Mouse (Mus musculus) kidney, postnatal 4 days (tissue): ENCODE data around the gene Coasy.

Source experiments
- DNase-seq, 2 experiments: peaks; one replicate each; pipeline ENCODE4 v3.0.0; 2021; ENCODE audit warnings: mixed read lengths in 2 of 2

Coasy gene

DNA sequence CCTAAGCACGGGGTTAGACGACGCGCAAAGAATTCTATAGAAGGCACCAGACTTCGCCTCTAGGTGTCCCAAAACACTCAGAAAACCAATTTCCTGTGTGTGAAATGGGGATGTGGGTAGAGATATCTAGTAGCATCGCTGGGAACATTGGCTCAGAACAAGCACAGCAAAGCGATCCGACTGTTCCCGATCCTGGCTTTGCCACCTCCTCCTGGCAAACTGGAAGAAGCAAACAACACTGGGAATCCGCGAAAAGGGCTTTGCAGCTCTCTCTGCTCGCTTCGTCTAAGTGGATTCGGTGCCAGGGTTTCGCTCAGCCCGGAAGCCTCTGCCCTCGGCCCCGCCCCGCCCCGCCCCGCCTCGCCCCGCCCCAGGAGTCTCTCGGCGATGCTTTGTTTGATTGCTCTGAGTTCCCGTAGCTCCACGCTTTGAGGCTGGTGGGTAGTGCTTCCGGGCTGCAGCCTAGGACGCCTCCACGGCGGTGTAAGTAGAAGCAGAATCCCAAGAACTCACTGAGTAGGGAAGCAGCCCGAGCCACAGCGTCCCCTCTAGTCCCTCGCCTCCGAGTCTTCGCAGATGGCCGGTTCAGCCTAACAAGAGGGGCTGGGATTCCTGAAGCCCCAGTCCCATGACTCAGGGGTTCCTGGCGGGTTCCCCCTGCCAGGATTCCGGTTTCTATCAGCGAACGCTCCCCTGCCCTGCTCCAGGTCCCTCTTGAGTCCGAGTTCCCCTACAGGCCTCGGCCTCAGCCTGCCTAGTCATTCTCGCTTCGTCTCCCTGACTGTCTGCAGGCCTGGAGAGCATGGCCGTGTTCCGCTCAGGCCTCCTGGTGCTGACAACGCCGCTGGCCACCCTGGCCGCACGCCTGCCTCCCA, at the start of gene Coasy:
TSS of gene Coasy (plus strand) at position 358 of the 875 bp plus-strand sequence.
- peak; percentile 86 to 92 for DNase-seq

DNA sequence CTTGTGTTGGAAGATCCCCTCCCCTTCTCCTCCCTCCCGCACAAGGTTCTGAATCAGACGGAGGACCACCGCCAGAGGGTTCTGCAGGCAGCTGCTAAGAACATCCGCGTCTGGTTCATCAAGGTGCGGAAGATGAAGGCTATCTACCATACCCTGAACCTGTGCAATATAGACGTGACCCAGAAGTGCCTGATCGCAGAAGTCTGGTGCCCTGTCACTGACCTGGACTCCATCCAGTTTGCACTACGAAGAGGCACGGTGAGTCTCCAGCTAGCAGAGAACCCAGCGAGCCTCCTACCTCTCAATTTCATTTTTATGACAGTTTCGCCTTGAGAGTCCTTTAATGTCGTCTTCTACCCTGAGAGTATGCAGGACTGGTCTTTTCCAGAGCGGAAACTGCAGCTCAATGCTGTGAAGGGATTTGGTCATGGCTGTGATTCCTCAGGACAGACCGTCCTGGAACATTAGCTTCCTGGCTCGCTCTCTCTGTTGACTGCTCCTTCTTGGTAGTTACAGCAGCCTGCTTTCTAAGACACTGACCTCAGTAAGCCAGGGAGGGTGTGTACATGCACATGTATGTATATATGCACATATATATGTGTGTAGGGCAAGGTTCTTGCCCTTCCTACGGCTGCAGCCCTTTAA, 48.4 kb upstream of the Coasy start:
- no peak for DNase-seq

DNA sequence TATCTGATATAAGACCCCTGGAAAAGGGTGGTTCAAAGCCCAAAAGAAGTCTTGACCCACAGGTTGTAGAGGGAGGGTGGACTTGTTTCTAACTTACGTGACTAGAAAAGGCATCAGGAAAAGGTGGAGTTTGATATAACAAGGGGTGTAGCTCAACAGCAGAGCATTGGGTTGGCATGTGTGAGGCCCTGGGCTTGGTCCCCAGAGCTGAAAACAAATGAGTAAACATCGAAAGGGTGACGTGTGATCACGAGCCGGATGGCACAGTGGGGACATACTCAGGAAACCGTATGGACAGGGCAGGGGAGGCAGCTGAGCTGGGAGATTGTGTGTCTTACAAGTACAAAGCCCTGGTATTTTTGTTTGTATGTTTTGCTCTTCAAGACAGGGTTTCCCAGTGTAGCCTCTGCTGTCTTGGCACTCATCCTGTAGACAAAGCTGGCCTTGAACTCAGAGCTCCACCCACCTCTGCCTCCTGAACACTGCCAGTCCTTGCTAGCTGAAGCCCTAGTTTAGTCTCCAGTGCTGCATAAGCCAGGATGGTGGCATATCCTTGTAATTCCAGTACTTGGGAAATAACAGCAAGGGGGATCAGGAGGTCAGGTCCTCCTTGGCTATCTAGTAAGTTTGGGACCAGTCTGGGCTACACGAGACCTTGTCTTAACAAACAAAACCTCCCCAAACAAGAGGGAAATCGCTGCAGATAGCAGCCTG, 47.6 kb upstream of the Coasy start:
- DNase-seq: no peak

DNA sequence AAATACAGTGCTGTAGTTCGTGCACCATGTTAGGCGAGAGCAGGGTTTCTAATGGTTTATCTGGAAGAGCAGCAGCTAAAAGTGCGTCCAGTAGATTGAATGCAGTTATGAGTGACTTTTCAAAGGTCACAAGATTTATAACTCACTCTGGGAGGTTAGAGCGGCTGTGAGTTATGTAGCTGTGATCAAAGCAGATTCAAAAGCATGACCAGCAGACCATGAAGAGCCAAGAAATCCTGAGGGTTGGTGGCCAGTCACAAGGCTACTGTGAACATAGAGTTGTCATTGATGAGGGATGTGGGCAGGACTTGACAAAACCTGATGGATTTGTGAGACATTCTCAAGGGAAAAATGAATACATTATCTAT, 47.1 kb upstream of the Coasy start:
- DNase-seq: no peak

DNA sequence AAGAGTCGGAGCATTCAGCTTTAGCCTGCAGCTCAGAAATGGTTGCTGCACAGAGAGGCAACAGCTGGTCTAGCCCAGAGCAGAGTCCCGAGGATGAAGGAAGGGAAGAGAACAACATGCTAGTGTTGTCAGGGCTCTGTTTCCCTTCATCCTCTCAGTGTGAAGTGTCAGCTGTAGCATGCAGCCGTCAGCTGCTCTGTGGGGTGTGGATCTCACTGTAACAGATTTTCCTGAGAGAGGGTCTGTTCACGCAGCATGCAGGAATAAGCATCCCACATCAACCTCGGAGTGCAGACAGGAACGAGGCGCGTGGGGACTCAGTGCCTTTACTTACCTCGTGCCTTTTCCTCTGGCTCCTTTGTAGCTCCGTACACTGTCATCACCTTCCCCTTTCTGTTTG, 44.6 kb upstream of the Coasy start:
- DNase-seq: no peak

DNA sequence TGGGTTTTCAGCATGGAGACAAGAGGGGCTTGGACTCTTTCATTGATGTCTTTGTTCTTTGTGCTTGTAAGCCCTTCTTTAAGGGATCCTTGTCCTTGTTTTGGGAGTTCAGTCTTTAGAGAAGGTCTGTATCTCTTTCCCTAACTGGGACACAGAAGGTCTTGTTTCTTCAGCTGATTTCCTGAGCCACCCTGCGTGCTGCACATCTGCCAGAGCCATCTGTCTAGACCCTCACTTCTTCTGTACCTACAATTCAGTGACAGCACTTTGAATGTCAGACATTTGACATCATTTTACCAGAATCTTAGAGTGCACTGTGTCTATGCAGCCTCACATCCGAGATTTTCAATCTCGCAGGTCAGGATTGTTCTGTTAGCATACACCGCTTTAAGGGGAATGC, 36.5 kb upstream of the Coasy start:
- no peak for DNase-seq

DNA sequence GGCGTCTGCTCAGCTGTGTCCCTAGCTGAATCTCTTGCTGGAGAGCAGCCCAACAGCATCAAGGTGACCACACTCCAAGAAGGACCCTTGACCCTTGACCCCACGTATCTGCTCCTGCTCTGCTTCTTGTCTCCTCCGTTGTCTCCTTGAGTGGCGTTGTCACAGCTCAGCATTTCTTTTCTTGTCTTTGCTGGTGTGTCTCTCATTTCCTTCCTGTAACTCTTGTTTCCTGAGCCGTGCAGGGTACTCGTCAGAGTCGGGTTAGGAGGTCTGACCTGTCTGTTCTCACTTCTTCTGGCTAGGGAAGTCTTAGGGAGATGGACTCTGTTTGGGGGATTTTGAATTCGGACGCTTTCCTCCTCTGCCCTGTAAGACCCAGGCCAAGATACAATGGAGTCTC, 35.9 kb upstream of the Coasy start:
- DNase-seq: no peak

DNA sequence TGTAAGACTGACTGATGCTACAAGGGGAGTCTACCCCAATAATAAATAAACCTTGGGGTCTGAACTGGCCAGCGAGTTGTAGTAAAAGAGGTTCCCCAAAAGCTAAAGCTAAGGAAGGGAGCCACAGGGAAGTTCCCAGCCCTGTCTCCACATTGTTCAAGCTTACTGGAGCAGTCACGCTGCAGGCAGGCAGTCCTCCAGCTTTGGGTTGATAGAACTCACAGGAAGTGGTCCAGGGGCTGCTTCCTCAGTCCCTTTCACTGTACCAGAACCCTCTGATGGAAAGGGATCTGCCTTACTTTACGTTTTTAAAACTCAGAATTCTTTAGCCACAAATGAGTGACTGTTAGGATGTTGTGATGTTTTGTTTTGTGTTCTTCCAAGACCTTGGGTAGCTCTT, 34.9 kb upstream of the Coasy start:
- DNase-seq: no peak

DNA sequence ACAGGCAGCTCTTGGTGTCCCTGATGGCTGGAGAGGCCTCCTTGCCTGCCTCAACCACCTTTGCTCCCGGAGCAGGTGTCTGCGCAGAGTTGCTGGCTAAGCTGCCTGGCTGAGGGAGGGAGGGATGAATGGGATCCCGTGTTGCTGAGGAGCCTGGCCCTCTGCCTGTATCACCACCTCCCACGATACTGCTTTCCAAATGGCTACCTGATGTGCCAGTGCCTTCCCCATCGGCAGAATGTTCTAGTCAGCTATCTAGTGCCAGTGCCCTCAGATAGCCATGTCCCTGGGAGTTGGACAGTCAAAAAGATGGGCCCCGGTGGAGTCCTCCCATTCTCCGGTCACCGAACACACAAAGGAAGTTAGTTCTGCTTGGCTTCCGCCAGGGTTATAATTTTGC, 32.0 kb upstream of the Coasy start:
- no peak for DNase-seq

DNA sequence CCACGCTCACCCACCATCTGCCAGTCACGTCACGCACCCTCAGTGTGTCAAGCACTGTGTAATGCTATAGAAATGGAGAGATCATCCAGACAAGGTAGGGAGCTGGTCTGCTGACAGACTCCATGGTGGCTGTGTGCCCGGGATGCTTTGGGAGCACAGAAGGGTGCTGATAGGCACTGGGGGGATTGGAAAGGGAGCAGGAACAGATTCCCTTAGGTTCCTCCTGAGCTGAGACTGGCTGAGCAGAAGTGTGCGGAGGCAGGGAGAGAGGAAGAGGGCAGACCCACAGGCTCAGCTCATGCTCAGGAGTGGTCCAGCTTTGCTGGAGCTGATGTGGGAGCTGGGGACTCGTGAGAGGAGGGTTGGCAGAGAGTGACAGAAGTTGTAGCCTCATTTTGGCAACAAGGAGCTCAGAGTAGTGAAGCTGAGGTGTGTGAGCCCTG, 31.3 kb upstream of the Coasy start:
- DNase-seq: no peak

DNA sequence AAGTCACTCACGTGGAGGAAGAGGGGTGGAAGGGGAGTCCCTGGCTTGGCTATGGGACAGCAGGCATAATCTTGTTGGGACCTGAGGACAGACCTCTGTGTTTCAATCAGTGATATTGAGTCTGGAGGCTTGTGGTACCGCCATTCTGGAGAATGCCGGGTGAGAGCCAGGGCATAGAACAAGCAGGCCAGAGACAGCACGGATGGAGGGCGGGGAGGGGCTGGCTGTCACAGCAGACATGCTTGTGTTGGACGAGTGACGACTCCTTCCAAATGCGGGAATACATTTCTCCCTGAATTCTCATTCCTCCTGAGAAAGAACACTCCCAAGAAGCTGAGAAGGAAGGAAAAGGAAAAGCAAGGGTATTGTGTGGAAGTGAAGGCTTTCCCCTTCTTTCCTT, 30.7 kb upstream of the Coasy start:
- no peak for DNase-seq

DNA sequence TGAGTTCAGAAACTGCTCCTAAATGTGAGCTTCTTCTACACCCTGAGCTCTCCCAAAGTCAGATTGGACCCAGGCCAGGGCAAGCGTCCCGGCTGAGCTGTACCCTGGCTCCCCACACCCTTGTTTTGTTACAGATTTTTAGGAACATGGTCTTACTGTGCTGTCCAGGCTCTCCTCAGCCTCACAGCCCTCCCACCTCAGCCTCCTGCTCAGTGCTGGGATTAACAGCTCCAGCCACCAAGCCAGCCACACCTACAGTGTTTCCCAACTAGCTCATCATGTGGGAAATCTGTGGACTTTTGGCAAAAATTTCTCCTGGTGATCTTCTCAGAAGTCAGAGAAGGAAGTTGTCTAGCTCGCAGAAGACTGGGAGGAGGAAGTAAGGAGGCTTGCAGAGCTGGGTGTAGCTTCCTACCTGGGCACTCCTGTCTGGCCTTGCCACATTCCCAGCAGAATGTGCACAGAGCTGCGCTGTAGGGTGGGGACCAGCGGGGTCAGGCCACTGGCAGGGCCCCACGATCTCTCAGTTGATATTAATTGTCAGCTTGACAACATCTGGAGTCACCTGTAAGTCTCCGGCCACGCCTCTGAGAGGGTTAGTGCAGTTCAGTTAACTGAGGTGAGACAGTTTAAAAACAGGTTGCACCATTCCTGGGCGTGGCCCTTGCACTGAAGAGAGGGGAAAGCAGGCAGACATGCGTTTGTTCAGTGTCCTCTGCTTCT, 29.5 kb upstream of the Coasy start:
- DNase-seq: no peak

DNA sequence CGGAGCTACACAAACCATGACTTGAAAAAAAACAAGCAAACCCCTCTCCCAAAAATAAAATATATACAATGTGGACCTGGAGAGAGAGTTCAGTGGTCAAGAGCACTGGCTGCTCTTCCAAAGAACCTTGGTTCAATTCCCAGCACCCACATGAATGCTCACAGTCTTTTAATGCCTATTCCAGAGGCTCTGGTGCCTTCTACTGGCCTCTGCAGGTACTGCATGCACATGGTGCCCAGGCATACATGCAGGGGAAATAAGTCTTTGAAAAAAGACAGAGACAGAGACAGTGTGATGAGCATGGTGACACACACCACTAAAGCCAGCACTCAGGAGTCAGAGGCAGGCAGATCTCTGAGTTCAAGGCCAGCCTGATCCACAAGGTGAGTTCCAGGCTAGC, 28.4 kb upstream of the Coasy start:
- DNase-seq: no peak

DNA sequence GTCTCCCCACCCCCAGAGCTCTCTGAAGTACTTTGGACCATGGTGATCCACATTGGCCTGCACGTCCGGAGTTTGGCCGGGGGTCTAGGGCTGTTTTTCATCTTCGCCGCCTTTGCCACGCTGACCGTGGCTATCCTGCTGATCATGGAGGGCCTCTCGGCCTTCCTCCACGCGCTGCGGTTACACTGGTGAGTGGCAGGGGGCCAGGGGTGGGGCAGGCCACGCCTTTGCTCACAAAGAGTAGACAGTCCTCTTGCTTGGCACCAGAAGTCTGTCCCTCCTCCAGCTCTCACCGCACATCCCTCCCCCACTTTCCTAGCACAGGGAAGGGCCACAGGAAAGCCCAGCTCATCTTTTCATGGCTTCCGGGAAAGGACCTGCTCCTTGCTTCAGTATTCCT, 26.9 kb upstream of the Coasy start:
- no peak for DNase-seq

DNA sequence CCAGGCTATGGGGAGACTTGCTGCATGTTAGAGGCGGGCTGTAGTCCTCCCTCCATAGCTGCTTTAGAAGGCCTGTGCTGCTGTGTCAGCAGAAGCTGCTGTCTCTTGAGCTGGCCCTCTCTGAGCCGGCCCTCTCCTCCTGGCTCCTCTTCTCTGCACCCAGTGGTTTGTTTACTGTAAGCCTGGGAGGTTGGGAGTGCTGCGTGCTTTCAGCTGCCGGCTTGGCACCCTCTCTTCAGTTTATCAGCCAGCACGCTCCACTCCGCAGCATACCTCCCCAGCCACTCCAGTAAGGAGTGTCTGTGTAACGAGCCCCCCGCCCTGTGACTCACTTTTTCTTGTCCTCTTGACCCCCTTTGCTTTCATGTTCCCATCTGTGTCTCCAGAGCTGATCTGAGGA, 25.5 kb upstream of the Coasy start:
- peak; percentile 34 to 55 for DNase-seq

DNA sequence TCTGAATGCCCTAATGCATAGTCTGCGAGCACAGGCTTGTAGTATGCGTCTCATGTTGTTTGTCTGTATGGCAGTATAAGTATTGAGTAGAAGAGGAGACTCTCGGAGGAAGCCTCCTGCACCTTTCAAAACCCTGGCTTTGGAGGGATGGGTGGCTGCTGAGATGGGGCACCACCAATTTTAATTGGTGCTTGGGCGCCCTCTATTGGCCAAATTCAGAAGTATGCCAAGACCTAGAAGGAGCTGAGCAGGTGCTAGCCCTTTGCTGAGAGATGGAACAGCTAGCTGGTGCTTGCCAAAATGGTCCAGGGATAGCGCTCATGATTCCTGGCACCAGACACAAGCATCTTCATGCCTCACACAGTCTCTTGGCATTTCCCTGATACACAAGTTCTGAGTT, 24.5 kb upstream of the Coasy start:
- DNase-seq: peak; percentile 91 to 92

DNA sequence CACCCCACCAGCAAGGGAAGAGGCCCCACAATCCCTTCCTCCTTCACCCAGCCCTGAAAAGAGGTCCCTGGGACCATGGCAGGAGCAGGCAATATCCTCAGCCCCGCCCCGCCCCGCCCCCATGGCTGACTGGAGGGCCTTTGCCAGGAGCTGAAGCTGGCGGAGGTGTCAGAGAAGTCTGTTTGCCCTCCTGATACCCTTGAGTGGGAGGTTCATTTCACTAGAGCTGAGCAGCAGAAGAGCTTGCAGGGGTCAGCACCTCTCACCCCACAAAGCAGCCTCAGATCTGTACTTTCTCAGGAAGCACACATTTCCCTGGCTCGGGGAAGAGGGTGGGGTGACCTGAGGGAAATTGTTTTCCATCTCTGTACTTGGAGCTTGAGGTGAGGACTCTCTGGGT, 23.6 kb upstream of the Coasy start:
- peak in 1 of 2 experiments; percentile 21 for DNase-seq

DNA sequence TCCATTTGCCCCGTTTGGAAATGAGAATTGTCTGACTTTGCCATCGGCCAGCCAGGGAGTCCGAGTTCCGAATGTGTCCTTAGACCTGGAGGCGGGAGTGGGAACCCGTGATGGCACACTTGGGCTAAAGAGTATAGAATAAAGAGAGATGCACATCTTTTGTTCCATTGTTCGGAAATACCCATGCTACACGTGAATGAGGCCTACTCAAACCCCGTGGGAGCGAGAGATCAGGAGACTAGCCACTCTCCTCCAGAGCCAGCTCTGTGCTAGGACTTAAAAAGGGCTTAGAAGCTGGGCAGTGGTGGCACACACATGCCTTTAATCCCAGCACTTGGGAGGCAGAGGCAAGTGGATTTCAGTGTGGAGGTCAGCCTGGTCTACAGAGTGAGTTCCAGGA, 22.9 kb upstream of the Coasy start:
- DNase-seq: no peak

DNA sequence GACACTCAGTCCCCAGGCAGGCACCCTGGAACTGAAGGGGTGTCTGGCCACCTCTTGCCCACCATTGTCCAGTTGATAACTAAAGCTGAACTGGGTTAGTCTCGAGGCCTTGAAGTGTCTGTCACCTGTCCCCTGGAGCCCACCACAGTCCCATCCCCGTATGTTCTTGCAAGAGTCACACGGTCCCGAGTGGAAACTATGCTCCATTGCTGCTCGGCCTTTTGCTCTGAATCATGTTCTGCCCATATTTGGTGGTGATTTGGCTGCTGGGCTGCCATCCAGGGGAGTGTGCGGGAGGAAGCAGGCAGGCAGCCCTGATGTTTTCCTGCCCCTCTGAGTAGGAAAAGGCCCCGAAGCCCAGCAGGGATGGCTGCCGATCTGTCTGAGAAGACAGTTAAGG, 22.2 kb upstream of the Coasy start:
- DNase-seq: peak; percentile 76 to 85

DNA sequence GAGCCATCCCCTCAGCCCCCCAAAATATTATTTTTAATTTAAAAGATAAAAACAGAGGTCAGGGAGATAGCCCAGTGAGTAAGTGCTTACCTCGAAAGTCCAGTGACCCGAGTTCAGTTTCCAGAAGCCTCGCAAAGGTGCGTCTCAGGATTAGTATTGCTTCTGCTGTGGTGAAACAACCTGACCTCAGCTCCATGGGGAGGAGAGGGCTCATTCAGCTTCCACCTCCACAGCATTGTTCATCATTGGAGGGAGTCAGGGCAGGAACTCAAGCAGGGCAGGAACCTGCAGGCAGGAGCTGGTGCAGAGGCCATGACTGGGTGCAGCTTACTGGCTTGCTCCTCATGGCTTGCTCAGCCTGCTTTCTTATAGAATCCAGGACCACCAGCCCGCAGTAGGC, 21.3 kb upstream of the Coasy start:
- no peak for DNase-seq

DNA sequence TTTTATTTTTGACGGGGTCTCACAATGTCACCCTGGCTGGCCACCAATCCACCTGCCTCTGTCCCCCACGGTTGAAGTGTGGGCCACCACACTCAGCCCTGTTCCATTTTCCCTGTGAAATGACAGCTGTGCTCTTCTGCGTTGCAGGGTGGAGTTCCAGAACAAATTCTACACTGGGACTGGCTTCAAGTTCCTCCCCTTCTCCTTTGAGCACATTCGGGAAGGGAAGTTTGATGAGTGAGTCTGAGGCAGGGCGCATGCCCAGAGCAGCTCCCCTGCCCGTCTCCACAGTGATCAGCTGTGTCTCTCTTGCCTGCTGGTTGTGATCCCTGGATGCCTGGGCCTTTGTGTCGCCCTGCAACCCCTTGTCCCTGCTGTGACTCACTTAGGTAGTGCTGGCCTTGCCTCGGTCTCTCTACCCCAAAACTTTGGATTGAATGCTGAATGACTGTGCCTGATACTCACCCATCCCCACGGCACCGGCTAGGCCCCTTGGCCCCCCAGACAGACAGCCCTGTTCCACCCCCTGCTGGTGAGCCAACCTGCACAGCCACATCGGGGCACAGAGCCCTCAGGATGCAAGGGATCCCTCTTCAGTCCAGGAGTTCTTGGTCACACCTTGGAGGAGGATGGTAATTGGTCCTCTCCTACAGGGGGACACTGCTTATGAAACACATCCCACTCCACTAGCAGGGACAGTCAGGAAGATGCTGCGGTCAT, 20.0 kb upstream of the Coasy start:
- DNase-seq: peak in 1 of 2 experiments; percentile 27

DNA sequence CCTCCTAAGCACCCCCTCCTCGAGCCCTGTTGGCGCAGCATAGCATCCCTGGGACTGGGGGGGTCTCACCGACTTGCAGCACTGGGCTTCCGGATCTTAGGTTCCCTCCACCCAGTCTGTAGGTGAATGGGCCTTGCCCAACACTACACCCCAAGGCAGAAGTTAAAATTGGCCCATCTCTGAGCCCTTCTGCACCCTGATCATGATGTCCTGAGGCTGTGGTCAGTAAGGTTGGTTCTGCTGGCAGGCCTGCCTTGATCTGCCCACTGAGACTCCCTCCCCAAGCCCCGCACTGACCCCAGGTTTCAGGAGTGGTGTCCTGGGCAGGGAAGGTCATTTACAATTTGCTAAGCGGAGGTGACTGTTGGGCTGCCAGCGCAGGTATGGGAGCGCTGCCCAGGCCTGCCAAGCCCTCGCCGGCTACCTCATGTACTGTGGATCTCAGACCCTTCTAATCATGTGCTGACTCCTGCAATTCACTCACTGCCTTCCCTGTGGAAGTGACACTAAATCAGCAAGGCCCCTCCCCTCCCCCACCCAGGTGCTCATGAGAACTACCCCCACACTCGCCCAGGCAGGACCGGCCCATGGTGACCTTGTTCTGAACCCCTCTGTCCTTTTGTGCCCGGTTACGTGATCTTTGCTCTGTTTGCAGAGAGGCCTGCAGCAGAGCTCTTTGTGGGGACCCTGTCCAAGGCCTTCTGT, 19.2 kb upstream of the Coasy start:
- DNase-seq: peak in 1 of 2 experiments; percentile 34
